Mouse (Mus musculus) heart, embryonic 14.5 days (tissue): ENCODE measurements around the gene Fut2. TPM values are rescaled to one million over a fixed set of nuclear protein-coding genes. Genes with fewer than 3 reads are reported as not detected.
A peak's percentile ranks its signal among the peaks of the same experiment; 100 is the strongest.

Source experiments
- ATAC-seq: fragments of 200-750 bp; cut with Nextera tagmentation; 2 replicates; pipeline ENCODE4 v1.8.0; 2017; ENCODE audit warnings: low read depth, moderate TSS enrichment; ENCODE audit not compliant: insufficient number of reproducible peaks, insufficient read depth, low FRiP score
- H3K27ac ChIP-seq, 2 experiments: fragments of 200-500 bp in 1 of 2; fragments of 300-500 bp in 1 of 2; sonication (generic) in 1 of 2; replicated peaks in 1 of 2; 2 replicates each; pipeline ENCODE4 v1.5.1; 2012 to 2014; ENCODE audit warnings: low read depth in 2 of 2, low read length in 2 of 2, control low read depth in 1 of 2, mild to moderate bottlenecking in 1 of 2, mixed read lengths in 1 of 2; ENCODE audit not compliant: control insufficient read depth in 1 of 2, insufficient read depth in 1 of 2
- H3K27me3 ChIP-seq: fragments of 300-500 bp; sonication (generic); 2 replicates; pipeline ENCODE4 v1.6.1; 2014; ENCODE audit warnings: mild to moderate bottlenecking, low read length, control low read depth; ENCODE audit not compliant: control insufficient read depth, insufficient read depth
- H3K36me3 ChIP-seq: fragments of 300-500 bp; sonication (generic); 2 replicates; pipeline ENCODE4 v1.6.1; 2014; ENCODE audit warnings: mild to moderate bottlenecking, control low read depth, low read length, mixed read lengths; ENCODE audit not compliant: control insufficient read depth, insufficient read depth
- H3K4me1 ChIP-seq, 2 experiments: fragments of 200-500 bp in 1 of 2; fragments of 300-500 bp in 1 of 2; sonication (generic) in 1 of 2; 2 replicates each; pipeline ENCODE4 v1.6.1; 2012 to 2014; ENCODE audit warnings: low read length in 2 of 2, control low read depth in 1 of 2, mixed read lengths in 1 of 2; ENCODE audit not compliant: control insufficient read depth in 2 of 2, insufficient read depth in 2 of 2
- H3K4me2 ChIP-seq: fragments of 300-500 bp; sonication (generic); 2 replicates; pipeline ENCODE4 v1.6.1; 2014; ENCODE audit warnings: mild to moderate bottlenecking, low read length
- H3K4me3 ChIP-seq, 2 experiments: fragments of 200-500 bp in 1 of 2; fragments of 300-500 bp in 1 of 2; sonication (generic) in 1 of 2; 2 replicates each; pipeline ENCODE4 v1.5.1; 2012 to 2014; ENCODE audit warnings: low read length in 2 of 2, mild to moderate bottlenecking in 2 of 2, control low read depth in 1 of 2, low read depth in 1 of 2, moderate library complexity in 1 of 2; ENCODE audit not compliant: control insufficient read depth in 1 of 2, insufficient read depth in 1 of 2
- H3K9ac ChIP-seq: fragments of 300-500 bp; sonication (generic); 2 replicates; pipeline ENCODE4 v1.6.1; 2014; ENCODE audit warnings: mild to moderate bottlenecking, low read length
- H3K9me3 ChIP-seq: fragments of 300-500 bp; sonication (generic); 2 replicates; pipeline ENCODE4 v1.6.1; 2016; ENCODE audit warnings: low read length, control low read depth; ENCODE audit not compliant: control insufficient read depth
- WGBS: fragments of 180-500 bp; shearing (Covaris S2); extraction: QIAGEN DNeasy Blood & Tissue Kit; methylation state at CpG from one replicate; pipeline ENCODE4 v1.1.7; 2014; 5-methylcytosine and 5-hydroxymethylcytosine counted together
- polyA plus RNA-seq: library from polyadenylated mRNA; unstranded; fragments of >200 nt; fragmentation: Nextera tagmentation; extraction: Ambion mirVana; gene quantifications from 2 replicates; pipeline ENCODE4 v1.2.1, GENCODE M21; 2014

Fut2 gene
- polyA plus RNA-seq, 1 experiment from 2014 or later, result 2.4 TPM

- WGBS, result 35% methylated on average over 18 of the region's 18 CpGs
- Histone ChIP-seq H3K36me3 (no peaks in the 10 kb centered on the region), H3K4me1 (peaks cover 5 to 6% of the 10 kb centered on the region in 2 experiments; a peak in 3 of 4 replicates), H3K4me3 (no peak overlapping the region), H3K9ac (peak overlapping the region; percentile 21; the same call in 1 of the 2 replicates), H3K27me3 (no peaks in the 10 kb centered on the region), H3K9me3 (no peaks in the 10 kb centered on the region), H3K4me2 (peak overlapping the region; percentile 32; the same call in 1 of the 2 replicates), H3K27ac (no peak overlapping the region)
- no peak for ATAC-seq
Measured at GRCm38 (mm10) chr7:45598960-45599879, 67.0 kb downstream of the Fut2 start.

Other genes with a start within 250 kb of the Fut2 start
- not detected in 2 replicates for gene Lhb, start 245.6 kb downstream of the Fut2 start, polyA plus RNA-seq
- gene Gys1, start 231.6 kb downstream of the Fut2 start, polyA plus RNA-seq, result 99.1 and 105 TPM in 2 replicates
- gene Ruvbl2, start 228.3 kb downstream of the Fut2 start, polyA plus RNA-seq, result 66.4 and 68.1 TPM in 2 replicates
- 3,513 and 3,606 TPM in 2 replicates for gene Ftl1, start 206.5 kb downstream of the Fut2 start, polyA plus RNA-seq
- 89.9 and 102 TPM in 2 replicates for gene Bax, start 199.5 kb downstream of the Fut2 start, polyA plus RNA-seq
- gene Tulp2, start 184.5 kb downstream of the Fut2 start, polyA plus RNA-seq, result 0.42 and 0.71 TPM in 2 replicates
- gene Gm45808, start 179.6 kb downstream of the Fut2 start, polyA plus RNA-seq, result not detected in 2 replicates
- gene Dhdh, start 177.6 kb downstream of the Fut2 start, polyA plus RNA-seq, result 5.2 and 5.7 TPM in 2 replicates
- gene Nucb1, start 156.0 kb downstream of the Fut2 start, polyA plus RNA-seq, result 159 and 160 TPM in 2 replicates
- gene Ppp1r15a, start 140.1 kb downstream of the Fut2 start, polyA plus RNA-seq, result 20.5 and 23.3 TPM in 2 replicates
- gene Plekha4, start 140.1 kb downstream of the Fut2 start, polyA plus RNA-seq, result 0.80 and 1.2 TPM in 2 replicates
- gene Hsd17b14, start 111.5 kb downstream of the Fut2 start, polyA plus RNA-seq, result 0.20 and 0.26 TPM in 2 replicates
- 66.0 and 72.0 TPM in 2 replicates for gene Bcat2, start 96.2 kb downstream of the Fut2 start, polyA plus RNA-seq
- not detected in 2 replicates for gene Fgf21, start 50.9 kb downstream of the Fut2 start, polyA plus RNA-seq
- 0.07 TPM in 1 of 2 replicates, not detected in the other for gene Fut1, start 49.1 kb downstream of the Fut2 start, polyA plus RNA-seq
- gene Izumo1, start 44.6 kb downstream of the Fut2 start, polyA plus RNA-seq, result 0.23 and 0.41 TPM in 2 replicates
- 22.4 and 24.3 TPM in 2 replicates for gene Rasip1, start 38.9 kb downstream of the Fut2 start, polyA plus RNA-seq
- 6.2 and 7.6 TPM in 2 replicates for gene Mamstr, start 26.4 kb downstream of the Fut2 start, polyA plus RNA-seq
- not detected in 2 replicates for gene Ntn5, start 17.6 kb upstream of the Fut2 start, polyA plus RNA-seq
- 0.28 and 0.41 TPM in 2 replicates for gene Sec1, start 28.0 kb upstream of the Fut2 start, polyA plus RNA-seq
- 6.8 and 8.0 TPM in 2 replicates for gene Car11, start 33.4 kb upstream of the Fut2 start, polyA plus RNA-seq
- gene Dbp, start 38.7 kb upstream of the Fut2 start, polyA plus RNA-seq, result 4.5 and 7.3 TPM in 2 replicates
- 666 and 743 TPM in 2 replicates for gene Rpl18, start 49.1 kb upstream of the Fut2 start, polyA plus RNA-seq
- 11.9 and 12.5 TPM in 2 replicates for gene Sphk2, start 51.6 kb upstream of the Fut2 start, polyA plus RNA-seq
- gene Fam83e, start 54.8 kb upstream of the Fut2 start, polyA plus RNA-seq, result 0.16 and 0.31 TPM in 2 replicates
- not detected in 2 replicates for gene Spaca4, start 59.4 kb upstream of the Fut2 start, polyA plus RNA-seq
- gene Lmtk3, start 117.3 kb upstream of the Fut2 start, polyA plus RNA-seq, result 0.31 and 1.1 TPM in 2 replicates
- 0.30 and 0.81 TPM in 2 replicates for gene Sult2b1, start 118.3 kb upstream of the Fut2 start, polyA plus RNA-seq
- gene Cyth2, start 148.2 kb upstream of the Fut2 start, polyA plus RNA-seq, result 88.6 and 89.7 TPM in 2 replicates
- gene Kcnj14, start 158.4 kb upstream of the Fut2 start, polyA plus RNA-seq, result 0.26 and 0.78 TPM in 2 replicates
- 33.5 and 36.2 TPM in 2 replicates for gene Grwd1, start 164.6 kb upstream of the Fut2 start, polyA plus RNA-seq
- gene Kdelr1, start 206.4 kb upstream of the Fut2 start, polyA plus RNA-seq, result 85.7 and 125 TPM in 2 replicates
- 0.12 and 0.15 TPM in 2 replicates for gene Grin2d, start 212.0 kb upstream of the Fut2 start, polyA plus RNA-seq
- 0.86 and 1.5 TPM in 2 replicates for gene Syngr4, start 230.3 kb upstream of the Fut2 start, polyA plus RNA-seq
- gene Tmem143, start 230.5 kb upstream of the Fut2 start, polyA plus RNA-seq, result 5.1 and 8.7 TPM in 2 replicates